Mouse (Mus musculus) adrenal gland, postnatal 10 days (tissue): ENCODE results near the gene Rasd1. TPM values are rescaled to one million over a fixed set of nuclear protein-coding genes. Genes with fewer than 3 reads are reported as not detected.

Experiments
- total RNA-seq, 2 experiments: library from RNA; stranded (reverse); gene quantifications; 2 replicates each; pipeline ENCODE4 v1.2.3; 2021

Gene Rasd1
- total RNA-seq, 2 experiments from 2014 or later, result 36.7 to 62.2 TPM

Other genes with a start within 250 kb of the Rasd1 start
- gene Pld6, start 177.3 kb downstream of the Rasd1 start, total RNA-seq, result 10 to 100 TPM in 1 of 2 experiments, 1 to 10 TPM in 1; 6.5 to 10.4 TPM
- gene Flcn, start 154.9 kb downstream of the Rasd1 start, total RNA-seq, result 10 to 100 TPM; 33.3 to 51.3 TPM
- 10 to 100 TPM; 31.4 to 34.2 TPM for gene Nt5m, start 125.5 kb downstream of the Rasd1 start, total RNA-seq
- 100 to 1,000 TPM in 1 of 2 experiments, 10 to 100 TPM in 1; 98.7 to 103 TPM for gene Cops3, start 125.1 kb downstream of the Rasd1 start, total RNA-seq
- gene Med9, start 16.7 kb downstream of the Rasd1 start, total RNA-seq, result 10 to 100 TPM; 30.0 to 31.7 TPM
- gene Pemt, start 81.5 kb upstream of the Rasd1 start, total RNA-seq, result 100 to 1,000 TPM in 1 of 2 experiments, 10 to 100 TPM in 1; 57.5 to 102 TPM
- 10 to 100 TPM; 34.8 to 53.0 TPM for gene Rai1, start 140.1 kb upstream of the Rasd1 start, total RNA-seq